Mouse (Mus musculus) forebrain, postnatal 0 days (tissue): ENCODE results near the gene Gpr50. TPM values are rescaled to one million over a fixed set of nuclear protein-coding genes. Genes with fewer than 3 reads are reported as not detected.

Source experiments
- ATAC-seq: fragments of 200-750 bp; cut with Nextera tagmentation; 2 replicates; pipeline ENCODE4 v1.8.0; 2017; ENCODE audit warnings: mild to moderate bottlenecking, moderate library complexity
- DNase-seq: peaks from one replicate; pipeline ENCODE4 v3.0.0-alpha.2; 2015
- H3K27ac ChIP-seq: fragments of 300-500 bp; sonication (generic); 2 replicates; pipeline ENCODE4 v1.5.1; 2014; ENCODE audit warnings: low read depth, mild to moderate bottlenecking, antibody characterized with exemption, low read length, moderate library complexity, mixed read lengths
- H3K27me3 ChIP-seq: fragments of 300-500 bp; sonication (generic); 2 replicates; pipeline ENCODE4 v1.6.1; 2014; ENCODE audit warnings: mild to moderate bottlenecking, low read length, mixed read lengths; ENCODE audit not compliant: insufficient read depth
- H3K36me3 ChIP-seq: fragments of 300-500 bp; sonication (generic); 2 replicates; pipeline ENCODE4 v1.6.1; 2014; ENCODE audit warnings: mild to moderate bottlenecking, moderate library complexity; ENCODE audit not compliant: insufficient read depth
- H3K4me1 ChIP-seq: fragments of 300-500 bp; sonication (generic); 2 replicates; pipeline ENCODE4 v1.6.1; 2014; ENCODE audit warnings: antibody characterized with exemption; ENCODE audit not compliant: insufficient read depth
- H3K4me2 ChIP-seq: fragments of 300-500 bp; sonication (generic); 2 replicates; pipeline ENCODE4 v1.6.1; 2014; ENCODE audit warnings: low read depth, mild to moderate bottlenecking, moderate library complexity
- H3K4me3 ChIP-seq: fragments of 300-500 bp; sonication (generic); 2 replicates; pipeline ENCODE4 v1.5.1; 2014; ENCODE audit warnings: low read depth, low read length, mixed read lengths
- H3K9ac ChIP-seq: fragments of 300-500 bp; sonication (generic); 2 replicates; pipeline ENCODE4 v1.6.1; 2014; ENCODE audit warnings: mild to moderate bottlenecking
- H3K9me3 ChIP-seq: fragments of 300-500 bp; sonication (generic); 2 replicates; pipeline ENCODE4 v1.6.1; 2016; ENCODE audit warnings: low read length
- CTCF ChIP-seq: sonication (generic); IDR thresholded peaks from 2 replicates; pipeline ENCODE4 v1.5.1; 2016; ENCODE audit warnings: antibody characterized with exemption, control low read depth, low read depth
- WGBS: fragments of 180-500 bp; shearing (Covaris S2); extraction: QIAGEN DNeasy Blood & Tissue Kit; methylation state at CpG from one replicate; pipeline ENCODE4 v1.1.7; 2014; 5-methylcytosine and 5-hydroxymethylcytosine counted together
- polyA plus RNA-seq: library from polyadenylated mRNA; unstranded; fragments of >200 nt; fragmentation: Nextera tagmentation; extraction: Ambion mirVana; gene quantifications from 2 replicates; pipeline ENCODE4 v1.2.1, GENCODE M21; 2015
- total RNA-seq: library from RNA; depleted of rRNA; stranded (reverse); fragments of >200 nt; gene quantifications from 2 replicates; pipeline ENCODE4 v1.2.3, GENCODE M21; 2014; rRNA removed

Gene Gpr50
- total and polyA plus RNA-seq, 2 experiments from 2014 or later, result 2.4 to 2.8 TPM

GRCm38 (mm10) chrX:71700817-71701469 is 37.5 kb downstream of the Gpr50 start:
- DNase-seq, result peak; percentile 0
- H3K9ac ChIP-seq, result no peak overlapping the region
- 25% methylated on average over 6 of the region's 6 CpGs for WGBS
- H3K4me2 ChIP-seq, result no peak overlapping the region
- peak; percentile 63 for ATAC-seq
- H3K4me3 ChIP-seq, result no peak overlapping the region
- no peak overlapping the region for H3K27ac ChIP-seq
- H3K36me3 ChIP-seq, result no peaks in the 10 kb centered on the region
- no peaks in the 10 kb centered on the region for H3K9me3 ChIP-seq
- H3K27me3 ChIP-seq, result no peaks in the 10 kb centered on the region
- H3K4me1 ChIP-seq, result no peaks in the 10 kb centered on the region
- TF ChIP-seq CTCF, result no peak

Other genes starting within 250 kb of the Gpr50 start
- 83.2 and 94.8 TPM in 2 replicates for gene Cd99l2, start 170.8 kb upstream of the Gpr50 start, total RNA-seq
- gene Cd99l2, start 170.8 kb upstream of the Gpr50 start, polyA plus RNA-seq, result 45.6 and 61.1 TPM in 2 replicates
- gene Hmgb3, start 107.7 kb upstream of the Gpr50 start, total RNA-seq, result 172 and 181 TPM in 2 replicates
- 377 and 460 TPM in 2 replicates for gene Hmgb3, start 107.7 kb upstream of the Gpr50 start, polyA plus RNA-seq
- 18.3 and 22.8 TPM in 2 replicates for gene Vma21, start 152.3 kb downstream of the Gpr50 start, total RNA-seq
- 57.4 and 70.3 TPM in 2 replicates for gene Vma21, start 152.3 kb downstream of the Gpr50 start, polyA plus RNA-seq